Mouse (Mus musculus) naive thymus-derived CD4-positive, alpha-beta T cell, adult 5 months (primary cell): ENCODE measurements around the gene Cox8c. TPM values are rescaled to one million over a fixed set of nuclear protein-coding genes. Genes with fewer than 3 reads are reported as not detected.

ENCODE experiments used
- polyA plus RNA-seq: library from polyadenylated mRNA; unstranded; fragments of 100-300 nt; shearing (Covaris generic); gene quantifications from one replicate; pipeline ENCODE4 v1.2.1, GENCODE M21; 2017

The Cox8c gene
- not detected for polyA plus RNA-seq

GRCm38 (mm10) chr12:102899091-102899490 lies at the start of gene Cox8c:
Gene Cox8c (plus strand): TSS chr12:102899316.

GRCm38 (mm10) chr12:102878031-102878823 lies 20.9 kb upstream of the Cox8c start, which contains the start of gene Btbd7:
Gene Btbd7 (minus strand): TSS chr12:102878471.

GRCm38 (mm10) chr12:102948778-102949394 lies 49.8 kb downstream of the Cox8c start, which contains the start of gene Unc79:
Gene Unc79 (plus strand): TSS chr12:102948859.

Other genes with a start within 250 kb of the Cox8c start
- gene Itpk1, start 194.4 kb upstream of the Cox8c start, polyA plus RNA-seq = 42.5 TPM
- 7.3 TPM for gene Moap1, start 155.7 kb upstream of the Cox8c start, polyA plus RNA-seq
- gene Tmem251, start 155.6 kb upstream of the Cox8c start, polyA plus RNA-seq = 20.1 TPM
- not detected for gene Gm28051, start 141.6 kb upstream of the Cox8c start, polyA plus RNA-seq
- 22.6 TPM for gene Gon7, start 141.5 kb upstream of the Cox8c start, polyA plus RNA-seq
- gene Ubr7, start 141.3 kb upstream of the Cox8c start, polyA plus RNA-seq = 28.1 TPM
- 6.1 TPM for gene Gm20604, start 140.6 kb upstream of the Cox8c start, polyA plus RNA-seq
- 39.6 TPM for gene Btbd7, start 20.8 kb upstream of the Cox8c start, polyA plus RNA-seq
- gene Unc79, start 49.5 kb downstream of the Cox8c start, polyA plus RNA-seq = not detected